Comparison of ENCODE assay signal across 13 mouse cellular contexts in the genomic region with DNA sequence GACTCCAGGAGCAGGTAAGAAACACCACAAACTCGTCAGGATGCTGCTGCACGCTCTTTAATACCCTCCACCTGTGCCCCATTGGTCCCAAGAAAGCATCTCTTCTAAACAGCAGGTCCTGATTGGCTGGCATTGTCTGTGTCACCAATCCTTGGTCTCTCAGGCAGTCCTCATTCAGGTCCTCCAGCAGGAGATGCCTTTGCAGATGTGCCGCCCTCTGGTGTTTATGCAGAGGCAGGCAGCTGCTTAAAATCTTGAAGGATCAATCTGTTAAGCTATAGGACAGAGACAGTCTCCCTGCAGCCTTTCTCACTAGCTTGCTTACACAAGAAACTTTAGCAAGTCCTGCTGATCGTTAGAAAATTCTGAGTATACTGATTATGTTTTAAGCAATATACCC. TPM values are rescaled to one million over a fixed set of nuclear protein-coding genes. Genes with fewer than 3 reads are reported as not detected.
DNase-seq lines count a peak whose midpoint lies in the region; ATAC-seq and TF ChIP-seq lines count a peak whose summit lies in the region.
"Had no signal": no experiment of that assay in that cellular context is flagged by ENCODE, and none has a peak within 500 bp of the region (broad histone marks: within the 10 kb centered on the region; RNA-seq: fewer than 3 reads in every experiment).

No protein-coding gene starts in this region.

- no peak for ATAC-seq in kidney, embryonic 15.5 days (replicated peaks; ENCODE audit: low FRiP score)
- ATAC-seq in hindbrain, embryonic 13.5 days (ENCODE audit: low FRiP score): no peak

- no peaks in the 10 kb centered on the region for H3K27me3 ChIP-seq in kidney, embryonic 15.5 days
- H3K27me3 ChIP-seq in ES-Bruce4 (ENCODE audit: control insufficient read depth, insufficient read depth, low read length, poor library complexity, severe bottlenecking): no peaks in the 10 kb centered on the region
- no peaks in the 10 kb centered on the region for H3K27me3 ChIP-seq in hindbrain, embryonic 13.5 days
- H3K27me3 ChIP-seq: hindbrain, embryonic 15.5 days; neural tube, embryonic 13.5 days had no signal

- no peaks in the 10 kb centered on the region for H3K9me3 ChIP-seq in kidney, embryonic 15.5 days (replicated peaks)
- H3K9me3 ChIP-seq in ES-Bruce4 (replicated peaks; ENCODE audit: control insufficient read depth, insufficient read depth, low read length, poor library complexity, severe bottlenecking): no peaks in the 10 kb centered on the region
- H3K9me3 ChIP-seq in hindbrain, embryonic 13.5 days: no peaks in the 10 kb centered on the region
- H3K9me3 ChIP-seq: hindbrain, embryonic 15.5 days; neural tube, embryonic 13.5 days had no signal

- H3K4me2 ChIP-seq in kidney, embryonic 15.5 days: no peak overlapping the region
- H3K4me2 ChIP-seq in hindbrain, embryonic 13.5 days: no peak overlapping the region
- H3K4me2 ChIP-seq: hindbrain, embryonic 15.5 days; neural tube, embryonic 13.5 days had no signal

- TF ChIP-seq CTCF in ES-Bruce4 (IDR thresholded peaks at IDR 0.05; ENCODE audit: low read depth, low read length): peak; percentile 65

- no peaks in the 10 kb centered on the region for H3K4me1 ChIP-seq in kidney, embryonic 15.5 days
- no peaks in the 10 kb centered on the region for H3K4me1 ChIP-seq in ES-Bruce4 (ENCODE audit: control insufficient read depth, insufficient read depth, low read length)
- H3K4me1 ChIP-seq in hindbrain, embryonic 13.5 days (replicated peaks): peaks cover 7% of the 10 kb centered on the region
- H3K4me1 ChIP-seq: hindbrain, embryonic 15.5 days had no signal

- no peak overlapping the region for H3K4me3 ChIP-seq in kidney, embryonic 15.5 days (replicated peaks)
- H3K4me3 ChIP-seq in ES-Bruce4 (ENCODE audit: low read depth, low read length): no peak overlapping the region
- H3K4me3 ChIP-seq in hindbrain, embryonic 13.5 days: no peak overlapping the region
- H3K4me3 ChIP-seq: hindbrain, embryonic 15.5 days; neural tube, embryonic 13.5 days had no signal

- no peaks in the 10 kb centered on the region for H3K36me3 ChIP-seq in kidney, embryonic 15.5 days
- no peaks in the 10 kb centered on the region for H3K36me3 ChIP-seq in ES-Bruce4 (ENCODE audit: control insufficient read depth, insufficient read depth, low read length, poor library complexity, severe bottlenecking)
- H3K36me3 ChIP-seq in hindbrain, embryonic 13.5 days: no peaks in the 10 kb centered on the region
- H3K36me3 ChIP-seq: hindbrain, embryonic 15.5 days; neural tube, embryonic 13.5 days had no signal

- peak; percentile 5 for DNase-seq in kidney, postnatal 14 days
- DNase-seq in WW6 (ENCODE audit: low read depth, low spot score): peak; percentile 43
- DNase-seq in kidney, postnatal 4 days: peak; percentile 15 to 33
- DNase-seq in neural tube, embryonic 10.5 days (ENCODE audit: extremely low spot score, low spot score): no peak
- DNase-seq: cerebellum, adult 8-10 months; spleen, adult 18-20 months; thymus, postnatal 4 days had no signal

- no peak for TF ChIP-seq EP300 in ES-Bruce4 (IDR thresholded peaks at IDR 0.05; ENCODE audit: insufficient read depth, low read depth, low read length)

- TF ChIP-seq POLR2A in ES-Bruce4 (IDR thresholded peaks at IDR 0.05; ENCODE audit: insufficient read depth, low read length): no peak

- H3K9ac ChIP-seq in kidney, embryonic 15.5 days: no peak overlapping the region
- no peak overlapping the region for H3K9ac ChIP-seq in ES-Bruce4 (ENCODE audit: low read depth, poor library complexity, severe bottlenecking)
- H3K9ac ChIP-seq in hindbrain, embryonic 13.5 days: no peak overlapping the region
- H3K9ac ChIP-seq: hindbrain, embryonic 15.5 days; neural tube, embryonic 13.5 days had no signal

- WGBS in kidney, embryonic 15.5 days: 55% methylated on average over 4 of the region's 4 CpGs
- WGBS in hindbrain, embryonic 13.5 days: 61% methylated on average over 4 of the region's 4 CpGs

- no peak overlapping the region for H3K27ac ChIP-seq in kidney, embryonic 15.5 days
- H3K27ac ChIP-seq in ES-Bruce4 (ENCODE audit: insufficient read depth, low read length): no peak overlapping the region
- no peak overlapping the region for H3K27ac ChIP-seq in hindbrain, embryonic 13.5 days
- H3K27ac ChIP-seq: hindbrain, embryonic 15.5 days; neural tube, embryonic 13.5 days had no signal

RNA-seq across cellular contexts. Expression of a gene that starts 7.8 kb away (rescaled TPM):
- polyA plus RNA-seq in kidney, embryonic 15.5 days (2015; fragmentation: Nextera tagmentation; extraction: Ambion mirVana): 0.05 and 0.10 TPM in 2 replicates
- polyA plus RNA-seq in ES-Bruce4 (2011; ENCODE audit: insufficient read depth, insufficient read length, low read depth, missing spikeins): 2.3 and 2.5 TPM in 2 replicates
- 0.21 and 0.23 TPM in 2 replicates for polyA plus RNA-seq in hindbrain, embryonic 13.5 days (2015; fragmentation: Nextera tagmentation; extraction: Ambion mirVana)
- polyA plus RNA-seq: forebrain, embryonic 11.5 days had no signal
